Mouse (Mus musculus): Measurements from ENCODE around the gene Chst5. TPM values are rescaled to one million over a fixed set of nuclear protein-coding genes. Genes with fewer than 3 reads are reported as not detected.
"Not testable (repeated sequence)": the region's sequence is repeated elsewhere in the genome, so short reads cannot be mapped to it uniquely, and the experiment has no call there.

Chst5 gene
- total RNA-seq, 2 experiments from 2014 or later, result 0.44 to 0.79 TPM

DNA sequence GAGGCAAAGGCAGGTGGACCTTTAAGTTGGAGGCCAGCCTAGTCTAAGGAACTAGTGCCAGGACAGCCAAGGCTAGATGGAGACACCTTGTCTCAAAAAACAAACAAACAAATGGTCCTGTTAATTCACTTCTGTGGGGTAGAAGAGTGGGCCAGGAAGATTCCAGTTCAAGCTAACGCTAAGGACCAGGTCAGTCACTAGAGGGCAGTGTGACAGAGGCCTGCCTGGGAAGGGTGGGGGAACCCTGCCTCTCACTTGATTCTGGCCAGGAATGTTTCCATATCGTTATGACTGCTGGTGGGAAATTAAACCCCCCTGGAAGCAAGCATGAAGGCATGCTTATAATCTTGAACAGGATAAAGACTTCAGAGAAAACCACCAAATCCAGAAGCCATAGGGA is 28.7 kb downstream of the Chst5 start:
- Histone ChIP-seq H3K27ac (no peak overlapping the region), H3K4me3 (no peak overlapping the region)
- peak; percentile 20 to 62 for DNase-seq (ENCODE audit: low spot score in 2 of 2)
- peak; percentile 84 for TF ChIP-seq CTCF (conservative IDR thresholded peaks at IDR 0.05)

DNA sequence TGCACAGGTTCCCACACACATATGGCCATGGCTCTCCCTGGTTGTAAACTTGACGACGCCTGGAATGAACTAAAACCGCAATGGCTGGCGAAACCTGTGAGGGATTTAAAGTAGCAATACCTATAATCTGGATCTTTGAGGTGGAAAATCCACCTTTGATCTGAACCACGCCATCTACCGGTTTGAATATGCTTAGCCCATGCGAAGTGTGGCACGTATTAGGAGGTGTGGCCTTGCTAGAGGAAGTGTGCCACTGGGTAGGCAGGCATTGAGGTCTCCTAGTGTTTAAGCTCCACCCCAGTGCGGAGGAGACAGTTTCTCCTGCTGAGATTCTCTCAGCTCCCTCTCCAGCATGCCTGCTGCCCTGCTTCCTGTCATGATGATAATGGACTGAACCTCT is 32.5 kb downstream of the Chst5 start:
- peak; percentile 30; the same call in 1 of the 2 replicates for TF ChIP-seq CTCF (conservative IDR thresholded peaks at IDR 0.05)
- H3K27ac ChIP-seq, result no peak overlapping the region
- H3K4me3 ChIP-seq, result no peak overlapping the region
- DNase-seq (ENCODE audit: low spot score in 2 of 2), result no peak

DNA sequence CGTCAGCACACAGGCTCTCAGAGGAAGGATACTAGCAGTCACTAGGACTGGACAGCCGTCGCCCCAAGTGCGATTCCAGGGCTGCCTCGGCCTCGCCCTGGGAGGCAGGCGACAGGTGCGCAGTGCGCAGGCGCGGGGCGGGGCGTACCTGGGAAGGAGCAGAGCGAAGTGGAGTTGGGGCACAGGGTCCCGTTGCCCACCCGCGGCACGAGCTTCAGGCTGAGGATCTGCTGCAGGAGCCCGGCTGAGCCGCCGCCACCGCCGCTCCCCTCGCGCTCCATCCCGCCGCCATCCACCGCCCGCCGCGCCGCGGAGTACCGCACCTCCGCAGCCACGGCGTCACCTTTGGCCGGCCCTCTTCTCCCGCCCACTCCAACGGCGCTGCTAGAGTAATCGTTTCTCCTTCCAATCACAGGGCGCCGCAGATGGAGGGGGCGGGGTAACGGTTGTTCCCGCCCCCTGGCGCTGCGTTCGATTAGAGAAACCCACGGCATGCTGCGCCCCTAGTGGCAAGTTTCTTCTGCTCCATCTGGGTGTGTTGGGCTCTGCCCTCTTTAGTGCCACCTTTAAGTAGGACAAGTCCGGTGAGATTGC is 33.8 kb downstream of the Chst5 start, which contains the start of gene Tmem170:
Gene Tmem170, minus strand, starts transcription at position 396 of the 594 bp plus-strand sequence.
- DNase-seq (ENCODE audit: low spot score in 2 of 2), result peak; percentile 96 to 99
- H3K27ac ChIP-seq, result peak within 1 kb of the TSS; percentile 92
- peak; percentile 98 for TF ChIP-seq CTCF (conservative IDR thresholded peaks at IDR 0.05)
- peak within 1 kb of the TSS; percentile 99 for H3K4me3 ChIP-seq

DNA sequence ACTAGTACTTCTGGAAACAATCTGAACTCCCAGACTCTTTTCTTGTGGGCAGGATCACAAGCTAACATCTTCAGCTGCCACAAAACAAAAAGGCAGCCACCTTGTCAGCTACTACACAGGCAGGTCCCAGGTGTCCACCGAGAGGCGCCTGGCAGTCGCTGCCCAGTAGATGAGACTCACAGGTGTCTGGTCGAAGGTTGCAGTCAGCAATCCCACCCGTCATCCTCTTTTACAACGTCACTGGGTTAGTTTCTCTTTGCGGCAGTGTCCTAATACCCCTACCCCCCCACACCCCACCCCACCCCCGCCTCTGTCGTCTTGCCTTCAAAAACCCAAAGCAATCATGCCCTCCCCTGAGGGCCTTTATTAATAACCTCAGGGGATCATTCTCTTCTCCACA is 34.5 kb downstream of the Chst5 start:
- DNase-seq (ENCODE audit: low spot score in 2 of 2), result no peak
- no peak for TF ChIP-seq CTCF (conservative IDR thresholded peaks at IDR 0.05)
- Histone ChIP-seq H3K27ac (peak overlapping the region; percentile 92; the same call in 1 of the 2 replicates), H3K4me3 (peak overlapping the region; percentile 99)

DNA sequence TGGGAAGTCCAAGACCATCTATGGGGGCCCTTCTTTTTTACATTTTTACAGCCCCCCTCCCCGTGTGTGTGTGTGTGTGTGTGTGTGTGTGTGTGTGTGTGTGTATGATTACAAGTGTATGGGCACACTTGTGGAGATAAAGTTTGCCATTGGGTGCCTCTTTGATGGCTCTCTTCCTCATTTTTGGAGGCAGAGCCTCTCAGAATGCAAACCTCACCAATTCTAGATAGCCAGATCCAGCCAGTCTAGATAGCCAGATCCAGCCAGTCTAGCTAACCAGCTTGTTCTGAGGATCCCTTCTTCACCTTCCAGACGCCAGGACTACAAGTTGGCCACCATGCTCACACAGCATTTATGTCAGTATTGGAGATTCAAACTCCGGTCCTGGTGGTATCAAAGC is 39.0 kb downstream of the Chst5 start:
- no peak for DNase-seq (ENCODE audit: low spot score in 2 of 2)
- no peak for TF ChIP-seq CTCF (conservative IDR thresholded peaks at IDR 0.05)
- Histone ChIP-seq H3K4me3 (no peak overlapping the region), H3K27ac (no peak overlapping the region)

DNA sequence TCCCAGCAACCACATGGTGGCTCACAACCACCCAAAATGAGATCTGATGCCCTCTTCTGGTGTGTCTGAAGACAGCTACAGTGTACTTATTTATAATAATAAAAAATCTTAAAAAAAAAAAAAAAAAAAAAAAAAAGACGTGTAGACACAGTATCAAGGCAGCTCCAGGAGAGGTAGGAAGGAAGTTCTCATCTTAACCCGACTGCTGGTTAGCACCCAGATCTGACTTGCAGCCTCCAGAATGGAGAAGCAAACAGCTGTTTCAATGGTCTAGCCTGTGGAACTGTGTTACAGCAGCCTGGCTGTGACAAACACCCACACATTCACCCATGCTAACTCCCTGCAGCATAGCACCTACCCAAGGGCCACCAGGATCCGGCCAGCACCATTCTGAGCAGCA is 39.9 kb downstream of the Chst5 start:
- Histone ChIP-seq H3K4me3 (no peak overlapping the region), H3K27ac (no peak overlapping the region)
- no peak for TF ChIP-seq CTCF (conservative IDR thresholded peaks at IDR 0.05)
- DNase-seq (ENCODE audit: low spot score in 2 of 2), result no peak

DNA sequence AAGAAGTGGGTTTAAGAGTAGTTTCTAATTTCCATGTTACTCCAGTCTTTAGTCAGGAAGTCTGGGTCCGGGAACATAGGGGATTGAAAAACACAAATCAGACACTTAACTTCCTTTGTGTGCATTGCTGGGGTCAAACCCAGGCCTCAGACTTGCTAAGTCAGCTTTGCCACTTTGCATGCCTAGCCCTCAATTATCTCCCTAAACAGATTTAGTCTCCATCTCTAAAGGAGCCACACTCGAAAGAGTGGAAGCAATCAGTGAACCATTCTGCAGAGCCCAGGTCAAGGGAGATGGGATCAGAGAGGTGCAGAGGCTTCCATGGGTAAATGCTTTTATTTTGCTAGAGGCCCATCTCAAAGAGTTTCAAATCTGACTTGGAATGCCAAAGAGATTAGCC is 41.6 kb downstream of the Chst5 start:
- DNase-seq (ENCODE audit: low spot score in 2 of 2), result no peak
- no peak overlapping the region for H3K27ac ChIP-seq
- no peak for TF ChIP-seq CTCF (conservative IDR thresholded peaks at IDR 0.05)
- no peak overlapping the region for H3K4me3 ChIP-seq

DNA sequence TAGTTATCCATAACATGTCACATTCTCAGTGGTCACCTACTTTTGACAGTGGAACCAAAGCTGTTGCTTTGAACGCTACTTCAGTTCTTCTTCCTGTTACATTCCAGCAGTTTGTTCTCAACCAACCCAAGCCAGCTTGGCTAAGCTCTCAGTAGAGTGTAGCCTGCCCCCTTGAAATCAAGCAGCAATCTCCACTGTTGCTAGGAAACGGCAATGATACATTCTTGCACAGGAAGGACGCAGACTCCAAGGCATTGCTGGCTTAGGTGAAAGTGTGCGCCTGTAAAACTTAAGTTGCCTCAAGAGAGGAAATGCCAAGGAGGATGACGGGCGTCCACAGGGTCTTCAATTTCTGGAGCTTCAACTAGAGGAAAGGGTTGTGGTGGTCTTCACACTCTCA is 44.4 kb downstream of the Chst5 start:
- peak in 1 of 2 experiments; percentile 32 for DNase-seq (ENCODE audit: low spot score in 2 of 2)
- H3K4me3 ChIP-seq, result no peak overlapping the region
- no peak for TF ChIP-seq CTCF (conservative IDR thresholded peaks at IDR 0.05)
- no peak overlapping the region for H3K27ac ChIP-seq

DNA sequence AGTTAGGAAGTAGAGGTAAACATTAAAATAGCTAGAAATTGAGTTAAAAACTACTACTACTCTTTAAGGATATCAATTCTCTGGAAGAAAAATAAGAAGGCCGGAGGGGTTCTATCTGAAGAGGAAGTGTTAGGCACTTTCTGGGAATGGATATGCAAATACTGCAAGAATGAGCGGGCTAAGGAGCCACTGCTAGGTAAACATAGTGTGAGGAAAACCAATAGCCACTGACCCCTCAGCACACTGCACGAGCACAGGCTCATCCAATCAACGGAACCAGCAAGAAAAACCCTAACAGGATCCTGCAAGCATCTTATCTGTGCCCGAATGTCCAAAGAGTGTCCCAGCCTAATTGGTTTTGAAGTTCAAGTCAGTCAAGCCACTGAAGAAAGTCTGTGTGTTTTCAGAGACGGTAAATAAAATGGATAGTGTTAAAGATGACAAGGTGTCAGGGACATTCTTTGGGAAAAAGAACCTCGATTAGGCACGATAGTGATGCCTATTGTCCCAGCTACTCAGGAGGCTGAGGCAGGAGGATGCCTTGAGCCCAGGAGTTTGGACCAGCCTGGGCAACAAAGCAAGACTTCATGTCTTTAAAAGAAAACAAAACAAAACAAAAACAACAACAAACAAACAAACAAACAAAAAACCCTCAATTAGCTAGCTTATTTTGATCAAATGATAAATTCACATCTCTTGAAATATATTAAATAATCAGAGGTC is 45.0 kb downstream of the Chst5 start:
- TF ChIP-seq CTCF (conservative IDR thresholded peaks at IDR 0.05), result no peak
- H3K4me3 ChIP-seq, result no peak overlapping the region
- DNase-seq (ENCODE audit: low spot score in 2 of 2), result no peak
- no peak overlapping the region for H3K27ac ChIP-seq

DNA sequence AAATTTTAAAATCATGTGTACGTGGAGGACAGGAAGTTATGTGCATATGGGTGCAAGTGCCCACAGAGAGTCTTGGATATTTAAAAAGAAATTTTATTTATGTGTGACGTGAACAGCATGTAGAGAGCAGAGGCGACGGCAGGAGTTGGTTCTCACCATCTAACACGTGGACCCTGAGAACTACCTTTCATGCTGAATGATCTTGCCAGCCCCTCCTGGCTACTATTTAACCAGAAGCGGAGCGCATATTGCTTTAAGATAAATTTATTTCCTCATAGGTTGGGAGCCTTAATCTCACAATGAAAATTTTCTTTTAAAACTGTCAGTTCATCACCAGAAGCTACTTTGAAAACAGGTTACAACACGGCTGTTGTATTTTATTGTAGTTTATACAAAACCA is 45.6 kb downstream of the Chst5 start:
- Histone ChIP-seq H3K4me3 (no peak overlapping the region), H3K27ac (no peak overlapping the region)
- no peak for TF ChIP-seq CTCF (conservative IDR thresholded peaks at IDR 0.05)
- DNase-seq (ENCODE audit: low spot score in 2 of 2), result no peak

DNA sequence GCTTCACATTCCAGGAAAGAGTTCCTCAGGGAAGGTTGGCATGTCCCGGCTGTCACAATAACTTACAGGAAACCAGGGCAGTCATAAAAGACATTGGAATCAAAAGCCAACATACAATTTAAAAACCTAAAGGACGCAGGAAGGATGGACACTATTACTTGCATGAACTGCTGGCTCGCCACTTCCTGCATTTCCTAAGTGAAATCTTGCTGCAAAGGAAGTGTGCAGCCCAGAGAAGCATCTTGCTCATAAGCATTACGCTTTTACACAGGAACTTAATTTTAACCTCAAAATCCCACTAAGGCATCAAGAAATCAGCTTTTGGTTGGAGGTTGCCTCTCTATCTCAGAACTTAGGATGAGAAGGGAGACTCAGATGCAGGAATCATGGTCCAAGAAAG is 47.0 kb downstream of the Chst5 start:
- H3K27ac ChIP-seq, result no peak overlapping the region

DNA sequence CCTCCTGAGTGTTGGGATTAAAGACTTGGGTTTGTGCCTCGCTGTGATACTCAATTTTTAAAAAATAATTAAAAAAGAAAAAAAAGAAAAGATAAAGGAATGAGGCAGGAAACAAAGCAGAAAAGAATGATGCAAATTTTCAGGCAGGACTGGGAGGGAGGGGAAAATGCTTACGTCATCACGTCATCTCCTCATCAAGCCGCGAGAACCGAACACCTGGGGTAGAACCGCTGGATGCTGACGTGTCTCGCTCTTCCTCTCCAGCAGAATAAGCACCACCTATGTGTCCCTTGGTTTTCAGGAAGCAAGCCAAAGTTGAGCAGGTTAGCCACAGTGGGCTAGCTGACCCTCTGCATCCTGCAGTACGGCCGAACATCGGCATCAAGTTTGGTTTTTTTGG is 54.3 kb downstream of the Chst5 start:
- no peak overlapping the region for H3K27ac ChIP-seq
- no peak for DNase-seq (ENCODE audit: low spot score in 2 of 2)
- TF ChIP-seq CTCF (conservative IDR thresholded peaks at IDR 0.05), result no peak
- no peak overlapping the region for H3K4me3 ChIP-seq

More for the DNA sequence above, 47.0 kb downstream of the Chst5 start:
- no peak for DNase-seq (ENCODE audit: low spot score in 2 of 2)
- H3K4me3 ChIP-seq, result no peak overlapping the region
- no peak for TF ChIP-seq CTCF (conservative IDR thresholded peaks at IDR 0.05)

DNA sequence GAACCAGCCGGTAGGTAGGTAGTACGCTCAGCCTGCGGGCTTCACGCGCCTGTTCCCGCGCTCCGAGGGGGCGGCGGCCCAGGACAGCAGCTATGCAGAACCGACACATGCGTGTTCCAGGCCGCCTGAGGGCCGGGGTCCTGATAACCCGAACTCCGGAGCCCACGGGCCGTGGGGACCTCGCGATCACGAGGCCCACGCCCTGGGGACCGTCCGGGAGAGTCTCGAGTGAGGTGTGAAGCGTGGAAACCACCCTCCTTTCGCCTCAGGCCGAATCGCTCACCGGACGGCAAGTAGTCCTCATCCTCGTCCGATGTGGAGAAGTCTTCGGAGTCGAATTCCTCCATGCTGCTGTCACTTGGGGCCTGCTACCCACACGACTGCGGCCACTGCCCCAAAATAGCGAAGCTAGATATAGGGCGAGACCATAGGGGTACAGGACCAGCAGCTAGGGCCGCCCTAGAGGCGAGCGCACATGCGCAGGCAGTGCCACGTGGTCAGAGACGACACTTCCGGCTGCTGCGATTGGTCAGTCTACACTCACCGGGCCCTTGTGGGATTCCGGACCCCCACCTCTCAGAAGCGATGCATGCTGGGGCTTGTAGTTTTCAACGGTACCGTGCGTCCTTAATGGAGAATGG is 56.3 kb downstream of the Chst5 start, which contains the start of gene Cfdp1:
Gene Cfdp1, minus strand, starts transcription at position 431 of the 641 bp plus-strand sequence.
- H3K4me3 ChIP-seq, result peak within 1 kb of the TSS; percentile 86
- peak within 1 kb of the TSS; percentile 68 for H3K27ac ChIP-seq
- DNase-seq (ENCODE audit: low spot score in 2 of 2), result peak; percentile 96 to 98
- TF ChIP-seq CTCF (conservative IDR thresholded peaks at IDR 0.05), result peak; percentile 61

DNA sequence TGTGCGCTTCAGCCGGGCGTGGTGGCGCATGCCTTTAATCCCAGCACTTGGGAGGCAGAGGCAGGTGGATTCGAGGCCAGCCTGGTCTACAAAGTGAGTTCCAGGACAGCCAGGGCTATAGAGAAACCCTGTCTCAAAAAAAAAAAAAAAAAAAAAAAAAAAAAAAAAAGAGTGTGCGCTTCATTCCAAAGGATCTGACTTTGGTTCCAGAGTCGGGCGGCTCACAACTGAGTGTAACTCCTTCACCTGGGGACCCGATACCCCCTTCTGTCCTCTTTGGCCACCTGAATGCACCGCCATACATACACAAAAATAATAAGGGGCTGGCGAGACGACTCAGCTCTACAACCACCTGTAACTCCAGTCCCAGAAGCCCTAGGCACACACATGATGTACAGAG is 57.0 kb downstream of the Chst5 start:
- H3K27ac ChIP-seq; DNase-seq (ENCODE audit: low spot score in 2 of 2): not testable (repeated sequence)
- peak overlapping the region; percentile 86 for H3K4me3 ChIP-seq

Measured in layer of hippocampus, adult 2 months (tissue).